Comparison of ENCODE assay signal across 9 mouse cellular contexts in genomic region chr6:53220784-53221667, GRCm38 (mm10).
DNase-seq lines count a peak whose midpoint lies in the region; ATAC-seq lines count a peak whose summit lies in the region.
"Had no signal": no experiment of that assay in that cellular context is flagged by ENCODE, and none has a peak within 500 bp of the region (broad histone marks: within the 10 kb centered on the region; RNA-seq: fewer than 3 reads in every experiment).

No protein-coding gene starts in this region.

- DNase-seq in retina, postnatal 1 day = peak; percentile 18
- DNase-seq in retina, embryonic 14.5 days (ENCODE audit: low spot score) = no peak
- peak; percentile 57 to 61 for DNase-seq in cerebellum, postnatal 36 days
- no peak for DNase-seq in gastrocnemius, adult 8-10 months (ENCODE audit: low spot score in 2 of 2)
- DNase-seq in urinary bladder, postnatal 25 days (ENCODE audit: low spot score) = no peak
- no peak for DNase-seq in urinary bladder, adult 18-20 months (ENCODE audit: low spot score in 2 of 2)
- DNase-seq: kidney, postnatal 4 days had no signal

- no peaks in the 10 kb centered on the region for H3K36me3 ChIP-seq in hindbrain, embryonic 15.5 days
- H3K36me3 ChIP-seq: liver, embryonic 12.5 days had no signal

- no peaks in the 10 kb centered on the region for H3K9me3 ChIP-seq in hindbrain, embryonic 15.5 days
- H3K9me3 ChIP-seq: liver, embryonic 12.5 days had no signal

- 41% methylated on average over 18 of the region's 18 CpGs for WGBS in hindbrain, embryonic 15.5 days

- peak overlapping the region; percentile 8; the same call in 1 of the 2 replicates for H3K4me2 ChIP-seq in hindbrain, embryonic 15.5 days
- H3K4me2 ChIP-seq: liver, embryonic 12.5 days had no signal

- no peak overlapping the region for H3K9ac ChIP-seq in hindbrain, embryonic 15.5 days
- H3K9ac ChIP-seq: liver, embryonic 12.5 days had no signal

- peaks cover 11% of the 10 kb centered on the region; the same call in 1 of the 2 replicates for H3K4me1 ChIP-seq in hindbrain, embryonic 15.5 days (replicated peaks)
- H3K4me1 ChIP-seq: liver, embryonic 12.5 days had no signal

- H3K27ac ChIP-seq in hindbrain, embryonic 15.5 days (replicated peaks) = no peak overlapping the region
- H3K27ac ChIP-seq: liver, embryonic 12.5 days had no signal

- H3K4me3 ChIP-seq in hindbrain, embryonic 15.5 days = no peak overlapping the region
- H3K4me3 ChIP-seq: liver, embryonic 12.5 days had no signal

- no peak for ATAC-seq in hindbrain, embryonic 15.5 days (ENCODE audit: low FRiP score, low read depth)
- ATAC-seq: liver, embryonic 12.5 days had no signal

- no peaks in the 10 kb centered on the region for H3K27me3 ChIP-seq in hindbrain, embryonic 15.5 days
- H3K27me3 ChIP-seq: liver, embryonic 12.5 days had no signal

Comparison
In these comparisons a context has a peak if more than half of its experiments do, and no peak if none do; other contexts are left out.
1. DNase-seq: peak in retina, postnatal 1 day (single experiment) and cerebellum, postnatal 36 days (2 of 2); none in retina, embryonic 14.5 days (single experiment), gastrocnemius, adult 8-10 months (0 of 2), urinary bladder, postnatal 25 days (single experiment) and urinary bladder, adult 18-20 months (0 of 2).